Mouse (Mus musculus) limb, embryonic 14.5 days (tissue): ENCODE results near the gene Olfr354. TPM values are rescaled to one million over a fixed set of nuclear protein-coding genes. Genes with fewer than 3 reads are reported as not detected.

Experiments used
- ATAC-seq: fragments of 200-750 bp; cut with Nextera tagmentation; 2 replicates; pipeline ENCODE4 v1.8.0; 2017; ENCODE audit warnings: low read depth, moderate number of reproducible peaks, moderate TSS enrichment; ENCODE audit not compliant: low FRiP score
- DNase-seq: peaks from one replicate; pipeline ENCODE4 v3.0.0-alpha.2; 2015; ENCODE audit warnings: low spot score
- H3K27ac ChIP-seq: fragments of 300-500 bp; sonication (generic); replicated peaks from 2 replicates; pipeline ENCODE4 v1.5.1; 2014; ENCODE audit warnings: low read depth, mild to moderate bottlenecking, low read length, moderate library complexity, mixed read lengths
- H3K27me3 ChIP-seq: fragments of 300-500 bp; sonication (generic); 2 replicates; pipeline ENCODE4 v1.6.1; 2014; ENCODE audit warnings: low read length, mixed read lengths; ENCODE audit not compliant: control insufficient read depth, insufficient read depth
- H3K36me3 ChIP-seq: fragments of 300-500 bp; sonication (generic); 2 replicates; pipeline ENCODE4 v1.6.1; 2014; ENCODE audit warnings: mild to moderate bottlenecking, low read length, moderate library complexity, mixed read lengths; ENCODE audit not compliant: control insufficient read depth, insufficient read depth
- H3K4me1 ChIP-seq: fragments of 300-500 bp; sonication (generic); 2 replicates; pipeline ENCODE4 v1.6.1; 2014; ENCODE audit warnings: antibody characterized with exemption, low read length, mixed read lengths; ENCODE audit not compliant: control insufficient read depth, insufficient read depth
- H3K4me2 ChIP-seq: fragments of 300-500 bp; sonication (generic); replicated peaks from 2 replicates; pipeline ENCODE4 v1.6.1; 2014; ENCODE audit warnings: low read depth, mild to moderate bottlenecking, low read length, moderate library complexity; ENCODE audit not compliant: severe bottlenecking
- H3K4me3 ChIP-seq: fragments of 300-500 bp; sonication (generic); replicated peaks from 2 replicates; pipeline ENCODE4 v1.5.1; 2014; ENCODE audit warnings: low read length
- H3K9ac ChIP-seq: fragments of 300-500 bp; sonication (generic); 2 replicates; pipeline ENCODE4 v1.6.1; 2014; ENCODE audit warnings: mild to moderate bottlenecking, low read depth, low read length, moderate library complexity; ENCODE audit not compliant: severe bottlenecking
- H3K9me3 ChIP-seq: fragments of 300-500 bp; sonication (generic); 2 replicates; pipeline ENCODE4 v1.6.1; 2016; ENCODE audit warnings: low read length; ENCODE audit not compliant: control insufficient read depth
- POLR2A ChIP-seq: fragments of 200-500 bp; IDR thresholded peaks from 2 replicates; pipeline ENCODE4 v1.8.0; 2012; ENCODE audit warnings: inconsistent platforms, mild to moderate bottlenecking, moderate library complexity, borderline replicate concordance; ENCODE audit not compliant: insufficient read depth, insufficient read length; ENCODE audit errors: extremely low read depth
- WGBS: fragments of 180-500 bp; shearing (Covaris S2); extraction: QIAGEN DNeasy Blood & Tissue Kit; methylation state at CpG from one replicate; pipeline ENCODE4 v1.1.7; 2014; 5-methylcytosine and 5-hydroxymethylcytosine counted together
- polyA plus RNA-seq, 2 experiments: library from polyadenylated mRNA; depleted of rRNA in 1 of 2; stranded (reverse) in 1 of 2; unstranded in 1 of 2; fragments of >200 nt; fragmentation: Nextera tagmentation in 1 of 2; extraction: Ambion mirVana in 1 of 2; gene quantifications; 2 replicates each; pipeline versions ENCODE4 v1.2.1 to v1.2.3; 2012 to 2014

Olfr354 gene
- polyA plus RNA-seq, 2 experiments: not detected

- Histone ChIP-seq H3K36me3 (no peaks in the 10 kb centered on the region), H3K27me3 (no peaks in the 10 kb centered on the region), H3K9ac (no peak within 1 kb of the TSS), H3K4me1 (no peaks in the 10 kb centered on the region), H3K9me3 (no peaks in the 10 kb centered on the region), H3K27ac (no peak within 1 kb of the TSS), H3K4me2 (no peak within 1 kb of the TSS), H3K4me3 (no peak within 1 kb of the TSS)
- 87% methylated on average over 2 of the region's 2 CpGs for WGBS
- ATAC-seq (no peak), DNase-seq (no peak)
- TF ChIP-seq POLR2A: no peak
These were observed 31.3 kb downstream of the Olfr354 start, which contains the start of gene Olfr356 for GRCm38 (mm10) chr2:36936821-36937220. Gene Olfr356, plus strand, starts transcription at chr2:36937121.

Other genes with a start within 250 kb of the Olfr354 start
- not detected in 2 replicates for gene Olfr346, start 219.9 kb upstream of the Olfr354 start, polyA plus RNA-seq (2012; rRNA removed)
- not detected in 2 replicates for gene Olfr346, start 219.9 kb upstream of the Olfr354 start, polyA plus RNA-seq (2014; fragmentation: Nextera tagmentation; extraction: Ambion mirVana)
- not detected in 2 replicates for gene Olfr347, start 173.8 kb upstream of the Olfr354 start, polyA plus RNA-seq (2012; rRNA removed)
- gene Olfr347, start 173.8 kb upstream of the Olfr354 start, polyA plus RNA-seq (2014; fragmentation: Nextera tagmentation; extraction: Ambion mirVana): not detected in 2 replicates
- gene Olfr348, start 121.4 kb upstream of the Olfr354 start, polyA plus RNA-seq (2012; rRNA removed): not detected in 2 replicates
- gene Olfr348, start 121.4 kb upstream of the Olfr354 start, polyA plus RNA-seq (2014; fragmentation: Nextera tagmentation; extraction: Ambion mirVana): not detected in 2 replicates
- not detected in 2 replicates for gene Olfr50, start 115.1 kb upstream of the Olfr354 start, polyA plus RNA-seq (2012; rRNA removed)
- not detected in 2 replicates for gene Olfr50, start 115.1 kb upstream of the Olfr354 start, polyA plus RNA-seq (2014; fragmentation: Nextera tagmentation; extraction: Ambion mirVana)
- not detected in 2 replicates for gene Olfr3, start 88.6 kb upstream of the Olfr354 start, polyA plus RNA-seq (2012; rRNA removed)
- gene Olfr3, start 88.6 kb upstream of the Olfr354 start, polyA plus RNA-seq (2014; fragmentation: Nextera tagmentation; extraction: Ambion mirVana): not detected in 2 replicates
- not detected in 2 replicates for gene Olfr350, start 59.4 kb upstream of the Olfr354 start, polyA plus RNA-seq (2012; rRNA removed)
- not detected in 2 replicates for gene Olfr350, start 59.4 kb upstream of the Olfr354 start, polyA plus RNA-seq (2014; fragmentation: Nextera tagmentation; extraction: Ambion mirVana)
- gene Olfr351, start 43.0 kb upstream of the Olfr354 start, polyA plus RNA-seq (2012; rRNA removed): not detected in 2 replicates
- gene Olfr351, start 43.0 kb upstream of the Olfr354 start, polyA plus RNA-seq (2014; fragmentation: Nextera tagmentation; extraction: Ambion mirVana): not detected in 2 replicates
- gene Olfr352, start 37.2 kb upstream of the Olfr354 start, polyA plus RNA-seq (2012; rRNA removed): not detected in 2 replicates
- not detected in 2 replicates for gene Olfr352, start 37.2 kb upstream of the Olfr354 start, polyA plus RNA-seq (2014; fragmentation: Nextera tagmentation; extraction: Ambion mirVana)
- gene Olfr353, start 12.7 kb upstream of the Olfr354 start, polyA plus RNA-seq (2012; rRNA removed): not detected in 2 replicates
- gene Olfr353, start 12.7 kb upstream of the Olfr354 start, polyA plus RNA-seq (2014; fragmentation: Nextera tagmentation; extraction: Ambion mirVana): not detected in 2 replicates
- not detected in 2 replicates for gene Olfr355, start 23.2 kb downstream of the Olfr354 start, polyA plus RNA-seq (2012; rRNA removed)
- gene Olfr355, start 23.2 kb downstream of the Olfr354 start, polyA plus RNA-seq (2014; fragmentation: Nextera tagmentation; extraction: Ambion mirVana): not detected in 2 replicates
- gene Olfr356, start 31.4 kb downstream of the Olfr354 start, polyA plus RNA-seq (2012; rRNA removed): not detected in 2 replicates
- not detected in 2 replicates for gene Olfr356, start 31.4 kb downstream of the Olfr354 start, polyA plus RNA-seq (2014; fragmentation: Nextera tagmentation; extraction: Ambion mirVana)
- gene Olfr357, start 88.1 kb downstream of the Olfr354 start, polyA plus RNA-seq (2012; rRNA removed): not detected in 2 replicates
- not detected in 2 replicates for gene Olfr357, start 88.1 kb downstream of the Olfr354 start, polyA plus RNA-seq (2014; fragmentation: Nextera tagmentation; extraction: Ambion mirVana)
- not detected in 2 replicates for gene Olfr358, start 103.7 kb downstream of the Olfr354 start, polyA plus RNA-seq (2012; rRNA removed)
- not detected in 2 replicates for gene Olfr358, start 103.7 kb downstream of the Olfr354 start, polyA plus RNA-seq (2014; fragmentation: Nextera tagmentation; extraction: Ambion mirVana)
- gene Olfr360, start 160.1 kb downstream of the Olfr354 start, polyA plus RNA-seq (2012; rRNA removed): not detected in 2 replicates
- gene Olfr360, start 160.1 kb downstream of the Olfr354 start, polyA plus RNA-seq (2014; fragmentation: Nextera tagmentation; extraction: Ambion mirVana): not detected in 2 replicates
- gene Olfr361, start 183.6 kb downstream of the Olfr354 start, polyA plus RNA-seq (2012; rRNA removed): not detected in 2 replicates
- gene Olfr361, start 183.6 kb downstream of the Olfr354 start, polyA plus RNA-seq (2014; fragmentation: Nextera tagmentation; extraction: Ambion mirVana): not detected in 2 replicates
- gene Olfr362, start 212.2 kb downstream of the Olfr354 start, polyA plus RNA-seq (2012; rRNA removed): not detected in 2 replicates
- gene Olfr362, start 212.2 kb downstream of the Olfr354 start, polyA plus RNA-seq (2014; fragmentation: Nextera tagmentation; extraction: Ambion mirVana): not detected in 2 replicates
- not detected in 2 replicates for gene Olfr364-ps1, start 233.6 kb downstream of the Olfr354 start, polyA plus RNA-seq (2012; rRNA removed)
- gene Olfr364-ps1, start 233.6 kb downstream of the Olfr354 start, polyA plus RNA-seq (2014; fragmentation: Nextera tagmentation; extraction: Ambion mirVana): not detected in 2 replicates